Mouse (Mus musculus): ENCODE data around the gene Opa3.

Opa3 gene

GRCm38 (mm10) chr7:19243858-19244257 lies 15.7 kb downstream of the Opa3 start:
- no peak for DNase-seq (ENCODE audit: low read depth, low spot score)

- DNase-seq (ENCODE audit: low read depth, low spot score), result no peak
Measured at GRCm38 (mm10) chr7:19245083-19245482, 16.9 kb downstream of the Opa3 start.

- DNase-seq (ENCODE audit: low read depth, low spot score), result no peak
Measured at GRCm38 (mm10) chr7:19246855-19247254, 18.7 kb downstream of the Opa3 start.

- DNase-seq (ENCODE audit: low read depth, low spot score), result no peak
Measured at GRCm38 (mm10) chr7:19247511-19247910, 19.4 kb downstream of the Opa3 start.

GRCm38 (mm10) chr7:19252078-19252477 lies 23.9 kb downstream of the Opa3 start:
- no peak for DNase-seq (ENCODE audit: low read depth, low spot score)

GRCm38 (mm10) chr7:19253437-19253836 lies 25.3 kb downstream of the Opa3 start:
- no peak for DNase-seq (ENCODE audit: low read depth, low spot score)

DNA sequence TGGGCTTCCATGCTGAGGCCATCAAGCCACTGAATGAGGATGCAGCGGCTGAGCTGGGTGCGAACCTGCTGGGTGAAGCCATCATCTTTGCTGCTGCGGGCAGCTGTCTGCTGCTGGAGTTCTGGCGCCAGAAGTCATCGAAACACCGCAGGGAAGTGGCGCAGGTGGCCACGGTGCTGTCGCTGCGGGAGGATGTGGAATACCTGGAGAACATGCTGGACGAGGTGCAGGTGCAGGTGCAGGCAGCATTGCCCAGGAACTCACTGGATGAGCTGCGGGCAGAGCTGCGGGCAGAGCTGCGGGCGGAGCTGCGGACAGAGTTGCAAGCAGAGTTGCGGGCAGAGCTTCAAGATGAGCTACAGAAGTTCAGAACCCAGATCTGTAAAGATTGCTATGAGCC lies 27.3 kb downstream of the Opa3 start:
- DNase-seq (ENCODE audit: low read depth, low spot score), result peak; percentile 62

GRCm38 (mm10) chr7:19256567-19256966 lies 28.4 kb downstream of the Opa3 start:
- DNase-seq (ENCODE audit: low read depth, low spot score), result peak; percentile 82

- peak; percentile 99 for DNase-seq (ENCODE audit: low read depth, low spot score)
Measured at GRCm38 (mm10) chr7:19257390-19258022, 29.4 kb downstream of the Opa3 start.

DNA sequence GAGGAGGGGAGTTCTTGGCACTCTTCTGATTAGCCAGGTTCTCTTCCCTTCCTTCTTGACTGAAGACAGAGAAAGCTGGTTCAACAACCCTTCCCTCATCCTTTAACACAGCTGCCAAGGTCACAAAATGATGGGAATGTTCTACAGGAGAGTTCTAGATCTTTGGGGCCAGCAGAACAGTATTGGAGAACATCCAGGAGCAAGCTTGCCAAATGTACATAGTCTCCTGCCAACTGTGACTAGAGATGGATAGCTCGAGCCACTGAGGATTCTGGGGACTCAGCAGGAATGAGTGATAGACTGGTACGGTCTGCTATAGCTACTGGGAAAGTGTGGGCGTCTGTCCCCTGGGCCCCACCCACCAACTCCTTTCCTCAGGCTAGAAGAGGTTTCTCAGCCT lies 30.2 kb downstream of the Opa3 start:
- DNase-seq (ENCODE audit: low read depth, low spot score), result no peak

DNA sequence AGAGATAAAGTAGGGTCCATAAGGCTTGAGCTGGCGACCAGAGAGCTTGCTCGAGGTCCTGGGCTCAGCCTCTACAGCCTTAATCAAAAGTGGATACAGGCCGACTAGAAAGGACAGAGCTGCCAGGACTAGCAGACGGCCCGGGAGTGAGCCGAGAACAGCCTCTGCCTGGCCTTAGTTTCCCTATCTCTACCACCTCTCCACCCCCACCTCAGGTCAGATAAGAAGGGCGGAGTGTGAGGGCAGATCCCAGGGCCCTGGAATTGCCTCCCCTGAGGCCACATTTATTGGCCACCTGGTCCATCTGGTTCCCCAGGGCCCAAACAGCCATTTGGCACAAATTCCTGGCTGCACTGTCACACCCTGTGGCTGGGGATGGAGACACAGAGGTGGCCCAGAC lies 37.0 kb downstream of the Opa3 start:
- no peak for DNase-seq (ENCODE audit: low read depth, low spot score)

GRCm38 (mm10) chr7:19265928-19266822 lies 38.0 kb downstream of the Opa3 start:
- no peak for DNase-seq (ENCODE audit: low read depth, low spot score)

DNA sequence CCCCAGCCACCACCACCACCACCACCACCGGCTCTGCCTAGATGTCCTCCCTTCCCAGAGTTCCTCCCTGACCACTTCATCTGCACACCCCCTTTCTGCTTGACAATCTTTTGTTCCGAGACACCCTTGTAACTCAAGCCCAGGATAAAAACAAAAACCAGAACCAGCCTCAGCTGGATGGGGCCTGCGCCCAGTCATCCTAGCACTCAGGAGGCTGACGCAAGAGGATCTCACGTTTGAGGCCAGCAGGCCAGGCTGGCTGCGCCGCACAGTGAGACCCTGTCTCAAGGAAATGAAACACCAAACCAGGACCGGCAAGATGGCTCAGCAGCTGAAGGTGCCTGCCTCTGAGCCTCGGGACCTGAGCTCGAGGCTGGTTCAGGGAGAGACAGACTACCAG lies 38.9 kb downstream of the Opa3 start:
- no peak for DNase-seq (ENCODE audit: low read depth, low spot score)

GRCm38 (mm10) chr7:19268993-19269681 lies 41.0 kb downstream of the Opa3 start:
- no peak for DNase-seq (ENCODE audit: low read depth, low spot score)

- peak; percentile 86 for DNase-seq (ENCODE audit: low read depth, low spot score)
Measured at GRCm38 (mm10) chr7:19269721-19270441, 41.7 kb downstream of the Opa3 start.

DNA sequence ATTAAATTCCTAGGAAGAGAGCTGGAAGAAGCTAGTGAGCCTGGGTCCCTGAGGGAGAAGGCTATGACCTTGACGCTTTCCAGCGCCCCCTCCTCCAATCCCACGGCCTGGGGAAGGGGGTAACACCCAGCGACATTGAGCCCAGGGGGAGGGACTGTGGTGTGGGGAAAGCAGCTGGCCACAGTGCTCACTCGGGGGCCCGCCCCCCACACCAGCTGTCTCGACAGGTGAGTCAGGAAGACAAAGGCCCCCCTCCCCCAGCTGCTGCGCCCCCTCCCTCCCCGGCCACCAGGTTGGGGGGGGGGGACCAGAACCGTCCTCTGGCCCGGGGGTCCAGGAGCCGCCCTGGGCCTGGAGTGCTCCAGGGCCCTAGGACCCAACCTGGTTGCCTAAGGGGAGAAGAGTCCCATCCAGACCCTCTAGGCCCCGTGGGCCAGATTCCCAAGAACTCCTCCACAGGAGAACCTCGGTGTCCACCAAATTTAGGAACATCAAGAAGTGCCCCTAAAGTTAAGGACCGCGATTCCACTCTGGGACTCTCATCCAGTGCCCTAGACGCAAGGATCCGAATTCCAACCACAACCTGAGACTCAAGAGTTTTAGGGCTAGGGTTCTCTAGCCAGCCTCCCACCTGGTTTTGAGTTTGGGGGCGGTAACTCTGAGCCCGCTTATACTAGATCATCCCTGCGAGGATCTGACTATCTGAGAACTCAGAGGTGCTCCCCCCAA lies 42.5 kb downstream of the Opa3 start:
- DNase-seq (ENCODE audit: low read depth, low spot score), result peak; percentile 66

- DNase-seq (ENCODE audit: low read depth, low spot score), result peak; percentile 93
Measured at GRCm38 (mm10) chr7:19271238-19272172, 43.4 kb downstream of the Opa3 start, which contains the start of gene Vasp. Gene Vasp, minus strand, starts transcription at chr7:19271817.

DNA sequence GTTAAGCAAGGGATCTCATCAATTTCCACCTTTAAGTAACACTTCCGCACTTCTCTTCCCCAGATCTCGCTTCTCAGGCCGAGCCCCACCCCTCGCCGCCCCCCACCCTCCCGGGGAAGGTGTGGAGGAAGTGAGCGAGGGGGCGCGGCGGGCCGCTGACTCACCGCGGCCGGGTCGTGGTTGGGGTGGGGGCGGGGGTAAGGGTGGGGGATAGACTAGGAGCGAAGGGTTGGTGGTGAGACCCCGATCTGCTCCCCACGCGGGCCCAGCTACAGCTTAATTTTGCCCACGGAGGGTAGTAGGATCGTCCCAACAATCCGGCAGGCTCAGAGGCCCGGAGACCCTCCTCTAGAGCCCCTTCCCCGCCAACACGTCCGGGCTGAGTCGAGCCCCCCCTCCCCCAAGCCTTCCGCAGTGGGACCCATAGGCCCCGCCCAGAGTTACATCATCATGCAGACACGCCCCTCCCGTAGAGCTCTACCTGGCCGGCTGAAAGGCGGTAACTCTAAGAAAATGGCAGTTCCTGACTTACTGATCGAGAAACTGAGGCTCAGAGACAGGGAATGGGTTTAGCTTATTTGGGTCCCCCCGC lies 44.1 kb downstream of the Opa3 start:
- peak; percentile 96 for DNase-seq (ENCODE audit: low read depth, low spot score)

GRCm38 (mm10) chr7:19276253-19276652 lies 48.1 kb downstream of the Opa3 start:
- peak; percentile 63 for DNase-seq (ENCODE audit: low read depth, low spot score)

Data from R1 (cell line).